Mouse (Mus musculus) kidney, adult 2 months (tissue): ENCODE data around the gene Ntm.

Source experiments
- CTCF ChIP-seq: fragments of 200-500 bp; conservative IDR thresholded peaks from 2 replicates; pipeline ENCODE4 v1.5.1; 2011; ENCODE audit warnings: low read depth, mild to moderate bottlenecking, control low read depth, low read length, moderate library complexity, mixed read lengths; ENCODE audit not compliant: insufficient read depth, insufficient read length
- POLR2A ChIP-seq: fragments of 200-500 bp; IDR thresholded peaks from one replicate; pipeline ENCODE4 v1.6.1; 2011; ENCODE audit warnings: low read depth, low read length, control low read depth

DNA sequence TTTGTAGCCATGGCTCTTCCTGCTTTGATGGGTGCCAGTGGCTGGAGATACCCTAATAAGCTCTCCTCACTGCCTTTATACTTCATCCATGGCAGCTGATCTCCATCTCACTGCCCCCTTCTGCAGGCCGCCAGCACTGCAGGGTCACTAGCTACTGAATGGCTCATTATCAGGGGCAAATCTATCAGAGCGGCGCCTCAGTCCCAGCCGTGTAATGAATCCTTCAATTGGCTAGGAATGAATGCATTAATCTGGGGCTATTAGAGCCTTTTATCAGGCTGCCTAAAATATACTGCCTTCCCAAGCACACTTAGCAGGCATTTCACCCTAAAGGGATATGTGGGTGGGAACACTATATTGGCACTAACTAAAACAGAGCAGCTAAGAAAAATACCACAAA, 832.6 kb downstream of the Ntm start:
- TF ChIP-seq POLR2A = no peak
- no peak for TF ChIP-seq CTCF
